18 mouse cellular contexts compared by ENCODE assay signal in genomic region chr7:142479886-142480285, GRCm38 (mm10). TPM values are rescaled to one million over a fixed set of nuclear protein-coding genes. Genes with fewer than 3 reads are reported as not detected.
DNase-seq lines count a peak whose midpoint lies in the region; ATAC-seq and TF ChIP-seq lines count a peak whose summit lies in the region.
"Had no signal": no experiment of that assay in that cellular context is flagged by ENCODE, and none has a peak within 500 bp of the region (broad histone marks: within the 10 kb centered on the region; RNA-seq: fewer than 3 reads in every experiment).

No protein-coding gene starts in this region.

- peak overlapping the region; percentile 99 for H3K27ac ChIP-seq in heart, embryonic 13.5 days (replicated peaks)
- no peak overlapping the region for H3K27ac ChIP-seq in midbrain, embryonic 11.5 days (ENCODE audit: low read depth, low read length)
- no peak overlapping the region for H3K27ac ChIP-seq in midbrain, embryonic 14.5 days (replicated peaks; ENCODE audit: low read depth, low read length)
- peak overlapping the region; percentile 98 for H3K27ac ChIP-seq in intestine, embryonic 16.5 days (ENCODE audit: low read length)
- no peak overlapping the region for H3K27ac ChIP-seq in layer of hippocampus, adult 2 months
- H3K27ac ChIP-seq: midbrain, embryonic 15.5 days; neural tube, embryonic 13.5 days had no signal

- ATAC-seq in heart, embryonic 13.5 days (ENCODE audit: extremely low read depth, insufficient number of reproducible peaks, low FRiP score, low TSS enrichment): no peak
- no peak for ATAC-seq in midbrain, embryonic 11.5 days (ENCODE audit: low FRiP score)
- no peak for ATAC-seq in midbrain, embryonic 14.5 days (ENCODE audit: low FRiP score, low TSS enrichment)
- ATAC-seq in intestine, embryonic 16.5 days: no peak
- ATAC-seq: midbrain, embryonic 15.5 days had no signal

- H3K4me3 ChIP-seq in heart, embryonic 13.5 days: no peak overlapping the region
- H3K4me3 ChIP-seq in midbrain, embryonic 11.5 days (ENCODE audit: low read depth, low read length): no peak overlapping the region
- H3K4me3 ChIP-seq in midbrain, embryonic 14.5 days (replicated peaks; ENCODE audit: low read depth, low read length): no peak overlapping the region
- no peak overlapping the region for H3K4me3 ChIP-seq in intestine, embryonic 16.5 days (ENCODE audit: low read length)
- no peak overlapping the region for H3K4me3 ChIP-seq in layer of hippocampus, adult 2 months
- H3K4me3 ChIP-seq: midbrain, embryonic 15.5 days; neural tube, embryonic 13.5 days had no signal

- TF ChIP-seq CTCF in layer of hippocampus, adult 2 months (conservative IDR thresholded peaks at IDR 0.05): no peak

- H3K36me3 ChIP-seq in heart, embryonic 13.5 days: 0 out of 2 replicates have a peak, but pooled peaks cover 4% of the 10 kb centered on the region
- H3K36me3 ChIP-seq in midbrain, embryonic 11.5 days (ENCODE audit: control insufficient read depth, insufficient read depth, low read length): no peaks in the 10 kb centered on the region
- no peaks in the 10 kb centered on the region for H3K36me3 ChIP-seq in midbrain, embryonic 14.5 days (ENCODE audit: control insufficient read depth, insufficient read depth, low read length)
- H3K36me3 ChIP-seq in intestine, embryonic 16.5 days (ENCODE audit: control insufficient read depth, insufficient read depth, low read length): no peaks in the 10 kb centered on the region
- H3K36me3 ChIP-seq: midbrain, embryonic 15.5 days; neural tube, embryonic 13.5 days had no signal

- H3K27me3 ChIP-seq in heart, embryonic 13.5 days (replicated peaks): no peaks in the 10 kb centered on the region
- no peaks in the 10 kb centered on the region for H3K27me3 ChIP-seq in midbrain, embryonic 11.5 days (ENCODE audit: control insufficient read depth, insufficient read depth, low read length)
- no peaks in the 10 kb centered on the region for H3K27me3 ChIP-seq in midbrain, embryonic 14.5 days (ENCODE audit: control insufficient read depth, insufficient read depth, low read length)
- H3K27me3 ChIP-seq in intestine, embryonic 16.5 days (replicated peaks; ENCODE audit: control insufficient read depth, insufficient read depth, low read length): no peaks in the 10 kb centered on the region
- H3K27me3 ChIP-seq: midbrain, embryonic 15.5 days; neural tube, embryonic 13.5 days had no signal

- H3K9me3 ChIP-seq in heart, embryonic 13.5 days: no peaks in the 10 kb centered on the region
- no peaks in the 10 kb centered on the region for H3K9me3 ChIP-seq in midbrain, embryonic 11.5 days (ENCODE audit: control insufficient read depth, low read length)
- no peaks in the 10 kb centered on the region for H3K9me3 ChIP-seq in midbrain, embryonic 14.5 days (ENCODE audit: control insufficient read depth, low read length)
- no peaks in the 10 kb centered on the region for H3K9me3 ChIP-seq in intestine, embryonic 16.5 days (ENCODE audit: control insufficient read depth, low read length)
- H3K9me3 ChIP-seq: midbrain, embryonic 15.5 days; neural tube, embryonic 13.5 days had no signal

- H3K9ac ChIP-seq in heart, embryonic 13.5 days: peak overlapping the region; percentile 48; the same call in 1 of the 2 replicates
- H3K9ac ChIP-seq in midbrain, embryonic 11.5 days (ENCODE audit: low read length): no peak overlapping the region
- no peak overlapping the region for H3K9ac ChIP-seq in midbrain, embryonic 14.5 days (replicated peaks; ENCODE audit: low read length)
- H3K9ac ChIP-seq in intestine, embryonic 16.5 days (ENCODE audit: low read depth, low read length): no peak overlapping the region
- H3K9ac ChIP-seq: midbrain, embryonic 15.5 days; neural tube, embryonic 13.5 days had no signal

- WGBS in heart, embryonic 13.5 days: 94% methylated on average over 3 of the region's 3 CpGs
- 80% methylated on average over 3 of the region's 3 CpGs for WGBS in midbrain, embryonic 11.5 days
- WGBS in midbrain, embryonic 14.5 days: 94% methylated on average over 3 of the region's 3 CpGs
- WGBS in intestine, embryonic 16.5 days: 87% methylated on average over 3 of the region's 3 CpGs

- H3K4me1 ChIP-seq in heart, embryonic 13.5 days: peaks cover 99% of the 10 kb centered on the region
- peaks cover 18% of the 10 kb centered on the region for H3K4me1 ChIP-seq in midbrain, embryonic 11.5 days (ENCODE audit: control insufficient read depth, insufficient read depth, low read length)
- H3K4me1 ChIP-seq in midbrain, embryonic 14.5 days (ENCODE audit: control insufficient read depth, insufficient read depth, low read length): peaks cover 13% of the 10 kb centered on the region
- H3K4me1 ChIP-seq in intestine, embryonic 16.5 days (ENCODE audit: control insufficient read depth, insufficient read depth, low read length): peaks cover 47% of the 10 kb centered on the region

- DNase-seq in heart, postnatal 36 days: no peak
- peak; percentile 37 for DNase-seq in midbrain, embryonic 11.5 days (ENCODE audit: low spot score, missing footprints)
- DNase-seq in midbrain, embryonic 14.5 days: no peak
- no peak for DNase-seq in spleen, adult 12 weeks (ENCODE audit: low spot score)
- DNase-seq in layer of hippocampus, adult 2 months (ENCODE audit: low spot score in 2 of 2): no peak
- DNase-seq: cerebellum, adult 11-12 months; kidney, adult 2 months; layer of hippocampus, adult 9-11 months; left cerebral cortex, postnatal 4 days; lung, postnatal 10 days; retina, postnatal 1 day; thymus, postnatal 14 days had no signal

- intact Hi-C loops in heart, postnatal 36 days (cut with DNase I): no loop called here

- H3K4me2 ChIP-seq in heart, embryonic 13.5 days: no peak overlapping the region
- H3K4me2 ChIP-seq in midbrain, embryonic 11.5 days: no peak overlapping the region
- H3K4me2 ChIP-seq in midbrain, embryonic 14.5 days (ENCODE audit: low read length): no peak overlapping the region
- no peak overlapping the region; the same call in 1 of the 2 replicates for H3K4me2 ChIP-seq in intestine, embryonic 16.5 days (ENCODE audit: low read depth, low read length)
- H3K4me2 ChIP-seq: midbrain, embryonic 15.5 days; neural tube, embryonic 13.5 days had no signal

RNA-seq across cellular contexts. Expression of gene Tnnt3, which starts 18.8 kb away (rescaled TPM):
- 4.0 and 5.4 TPM in 2 replicates for polyA plus RNA-seq in heart, embryonic 13.5 days (2015; fragmentation: Nextera tagmentation; extraction: Ambion mirVana)
- under 1 TPM; 0.61 to 0.68 TPM for total RNA-seq in heart, postnatal 36 days (2021)
- polyA plus RNA-seq in midbrain, embryonic 11.5 days (2014; fragmentation: Nextera tagmentation; extraction: Ambion mirVana): 0.77 and 2.0 TPM in 2 replicates
- polyA plus RNA-seq in midbrain, embryonic 14.5 days (2014; fragmentation: Nextera tagmentation; extraction: Ambion mirVana): 1.1 TPM in 1 of 2 replicates, not detected in the other
- 2.1 and 3.2 TPM in 2 replicates for polyA plus RNA-seq in intestine, embryonic 16.5 days (2015; fragmentation: Nextera tagmentation; extraction: Ambion mirVana)
- not detected for total RNA-seq in layer of hippocampus, adult 2 months (2021)

RNA-seq across cellular contexts. Expression of gene Lsp1, which starts 19.3 kb away (rescaled TPM):
- polyA plus RNA-seq in heart, embryonic 13.5 days (2015; fragmentation: Nextera tagmentation; extraction: Ambion mirVana): 51.0 and 54.6 TPM in 2 replicates
- total RNA-seq in heart, postnatal 36 days (2021): 10 to 100 TPM; 31.7 to 40.4 TPM
- 11.1 and 13.1 TPM in 2 replicates for polyA plus RNA-seq in midbrain, embryonic 11.5 days (2014; fragmentation: Nextera tagmentation; extraction: Ambion mirVana)
- polyA plus RNA-seq in midbrain, embryonic 14.5 days (2014; fragmentation: Nextera tagmentation; extraction: Ambion mirVana): 2.7 and 8.0 TPM in 2 replicates
- polyA plus RNA-seq in intestine, embryonic 16.5 days (2015; fragmentation: Nextera tagmentation; extraction: Ambion mirVana): 125 and 134 TPM in 2 replicates
- total RNA-seq in layer of hippocampus, adult 2 months (2021): 1 to 10 TPM; 1.4 to 1.7 TPM

RNA-seq across cellular contexts. Expression of gene Tnni2, which starts 38.3 kb away (rescaled TPM):
- 34.8 and 41.9 TPM in 2 replicates for polyA plus RNA-seq in heart, embryonic 13.5 days (2015; fragmentation: Nextera tagmentation; extraction: Ambion mirVana)
- total RNA-seq in heart, postnatal 36 days (2021): 1 to 10 TPM; 1.6 to 3.4 TPM
- 0.47 and 0.96 TPM in 2 replicates for polyA plus RNA-seq in midbrain, embryonic 11.5 days (2014; fragmentation: Nextera tagmentation; extraction: Ambion mirVana)
- polyA plus RNA-seq in midbrain, embryonic 14.5 days (2014; fragmentation: Nextera tagmentation; extraction: Ambion mirVana): not detected in 2 replicates
- 4.3 and 4.7 TPM in 2 replicates for polyA plus RNA-seq in intestine, embryonic 16.5 days (2015; fragmentation: Nextera tagmentation; extraction: Ambion mirVana)
- not detected for total RNA-seq in layer of hippocampus, adult 2 months (2021)
- total RNA-seq: left cerebral cortex, postnatal 4 days had no signal

RNA-seq across cellular contexts. Expression of gene Syt8, which starts 45.2 kb away (rescaled TPM):
- polyA plus RNA-seq in heart, embryonic 13.5 days (2015; fragmentation: Nextera tagmentation; extraction: Ambion mirVana): 0.19 and 0.41 TPM in 2 replicates
- not detected for total RNA-seq in heart, postnatal 36 days (2021)
- not detected in 2 replicates for polyA plus RNA-seq in midbrain, embryonic 11.5 days (2014; fragmentation: Nextera tagmentation; extraction: Ambion mirVana)
- not detected in 2 replicates for polyA plus RNA-seq in midbrain, embryonic 14.5 days (2014; fragmentation: Nextera tagmentation; extraction: Ambion mirVana)
- 8.8 and 10.4 TPM in 2 replicates for polyA plus RNA-seq in intestine, embryonic 16.5 days (2015; fragmentation: Nextera tagmentation; extraction: Ambion mirVana)
- not detected for total RNA-seq in layer of hippocampus, adult 2 months (2021)
- total RNA-seq: hematopoietic stem cell, adult 5-6 weeks; left cerebral cortex, postnatal 4 days had no signal
- polyA plus RNA-seq: cortical plate, adult 2 months; midbrain, embryonic 15.5 days; neural tube, embryonic 13.5 days had no signal

RNA-seq across cellular contexts. Expression of gene Mrpl23, which starts 52.6 kb away (rescaled TPM):
- 15.6 and 17.7 TPM in 2 replicates for polyA plus RNA-seq in heart, embryonic 13.5 days (2015; fragmentation: Nextera tagmentation; extraction: Ambion mirVana)
- 10 to 100 TPM; 12.8 to 13.1 TPM for total RNA-seq in heart, postnatal 36 days (2021)
- polyA plus RNA-seq in midbrain, embryonic 11.5 days (2014; fragmentation: Nextera tagmentation; extraction: Ambion mirVana): 13.9 and 16.6 TPM in 2 replicates
- 11.9 and 23.9 TPM in 2 replicates for polyA plus RNA-seq in midbrain, embryonic 14.5 days (2014; fragmentation: Nextera tagmentation; extraction: Ambion mirVana)
- 50.3 and 58.1 TPM in 2 replicates for polyA plus RNA-seq in intestine, embryonic 16.5 days (2015; fragmentation: Nextera tagmentation; extraction: Ambion mirVana)
- 1 to 10 TPM; 7.9 to 8.8 TPM for total RNA-seq in layer of hippocampus, adult 2 months (2021)

Comparison
In these comparisons a context has a peak if more than half of its experiments do, and no peak if none do; other contexts are left out.
1. H3K27ac ChIP-seq: peak in heart, embryonic 13.5 days (single experiment) and intestine, embryonic 16.5 days (single experiment); none in midbrain, embryonic 11.5 days (single experiment), midbrain, embryonic 14.5 days (single experiment) and layer of hippocampus, adult 2 months (single experiment).